Mouse (Mus musculus): ENCODE measurements around the gene Dand5. TPM values are rescaled to one million over a fixed set of nuclear protein-coding genes. Genes with fewer than 3 reads are reported as not detected.
A peak's percentile ranks its signal among the peaks of the same experiment; 100 is the strongest.

The Dand5 gene
- total and polyA plus RNA-seq, 3 experiments, result 7.6 to 12.3 (median 11.2) TPM

- WGBS, result under 1% methylated on average over 55 of the region's 55 CpGs
- no peaks in the 10 kb centered on the region; the same call in 1 of the 2 replicates for H3K79me2 ChIP-seq (replicated peaks; ENCODE audit: control insufficient read depth, insufficient read depth, low read length)
- H3K36me3 ChIP-seq (ENCODE audit: control insufficient read depth, insufficient read depth, low read length), result peaks cover 15% of the 10 kb centered on the region
- H3K27me3 ChIP-seq (ENCODE audit: control insufficient read depth, insufficient read depth, low read length), result no peaks in the 10 kb centered on the region
- peak; percentile 98 to 100 for DNase-seq
- H3K4me3 ChIP-seq, result peak within 1 kb of the TSS; percentile 100
- peak within 1 kb of the TSS; percentile 97 for H3K27ac ChIP-seq
- peak; percentile 45 for TF ChIP-seq CTCF (IDR thresholded peaks at IDR 0.05)
- TF ChIP-seq POLR2A (IDR thresholded peaks at IDR 0.05; ENCODE audit: insufficient read depth, low read depth, low read length), result peak; percentile 95
- TF ChIP-seq EP300 (IDR thresholded peaks at IDR 0.05; ENCODE audit: insufficient read depth, low read depth, low read length), result peak; percentile 62; the same call in 1 of the 2 replicates
- H3K4me1 ChIP-seq (ENCODE audit: control insufficient read depth, insufficient read depth, low read length), result peaks cover 5% of the 10 kb centered on the region
- intact Hi-C loops (cut with DNase I), result loop anchor here (5.0 kb wide), 1 partner anchor 55 kb away; the partner anchor contains the start of gene Klf1
- peak within 1 kb of the TSS; percentile 88 for H3K9ac ChIP-seq (ENCODE audit: low read depth, low read length)
Measured at GRCm38 (mm10) chr8:84846722-84847572, 24.3 kb upstream of the Dand5 start, which contains the start of gene Calr. TSS of gene Calr (minus strand) at chr8:84846934.

- peaks cover 5% of the 10 kb centered on the region for H3K4me1 ChIP-seq (ENCODE audit: control insufficient read depth, insufficient read depth, low read length)
- peaks cover 15% of the 10 kb centered on the region for H3K36me3 ChIP-seq (ENCODE audit: control insufficient read depth, insufficient read depth, low read length)
- H3K4me3 ChIP-seq, result peak overlapping the region; percentile 100
- no peaks in the 10 kb centered on the region; the same call in 1 of the 2 replicates for H3K79me2 ChIP-seq (replicated peaks; ENCODE audit: control insufficient read depth, insufficient read depth, low read length)
- H3K9ac ChIP-seq (ENCODE audit: low read depth, low read length), result peak overlapping the region; percentile 88
- TF ChIP-seq CTCF (IDR thresholded peaks at IDR 0.05) (no peak), POLR2A (IDR thresholded peaks at IDR 0.05; ENCODE audit: insufficient read depth, low read depth, low read length) (no peak), EP300 (IDR thresholded peaks at IDR 0.05; ENCODE audit: insufficient read depth, low read depth, low read length) (no peak)
- WGBS, result 1% methylated on average over 30 of the region's 30 CpGs
- DNase-seq, result peak in 1 of 2 experiments; percentile 24
- no peaks in the 10 kb centered on the region for H3K27me3 ChIP-seq (ENCODE audit: control insufficient read depth, insufficient read depth, low read length)
- peak overlapping the region; percentile 97 for H3K27ac ChIP-seq
- intact Hi-C loops (cut with DNase I), result loop anchor here (5.0 kb wide), 1 partner anchor 56 kb away; the partner anchor contains the start of gene Klf1
Measured at GRCm38 (mm10) chr8:84846094-84846721, 23.6 kb upstream of the Dand5 start.

GRCm38 (mm10) chr8:84845355-84846093 is 22.9 kb upstream of the Dand5 start:
- TF ChIP-seq CTCF (IDR thresholded peaks at IDR 0.05) (peak; percentile 70), EP300 (IDR thresholded peaks at IDR 0.05; ENCODE audit: insufficient read depth, low read depth, low read length) (no peak)
- Histone ChIP-seq H3K27me3 (ENCODE audit: control insufficient read depth, insufficient read depth, low read length) (no peaks in the 10 kb centered on the region), H3K4me1 (ENCODE audit: control insufficient read depth, insufficient read depth, low read length) (peaks cover 5% of the 10 kb centered on the region), H3K36me3 (ENCODE audit: control insufficient read depth, insufficient read depth, low read length) (peaks cover 15% of the 10 kb centered on the region), H3K27ac (peak overlapping the region; percentile 97), H3K9ac (ENCODE audit: low read depth, low read length) (peak overlapping the region; percentile 88), H3K79me2 (replicated peaks; ENCODE audit: control insufficient read depth, insufficient read depth, low read length) (no peaks in the 10 kb centered on the region; the same call in 1 of the 2 replicates), H3K4me3 (peak overlapping the region; percentile 100)
- peak; percentile 44 to 48 for DNase-seq
- 8% methylated on average over 12 of the region's 12 CpGs for WGBS
- intact Hi-C loops (cut with DNase I), result loop anchor here (5.0 kb wide), 1 partner anchor 57 kb away; the partner anchor contains the start of gene Klf1

GRCm38 (mm10) chr8:84844397-84845070 is 21.9 kb upstream of the Dand5 start:
- no peak for DNase-seq
- 64% methylated on average over 9 of the region's 9 CpGs for WGBS
- Histone ChIP-seq H3K9ac (ENCODE audit: low read depth, low read length) (no peak overlapping the region), H3K27ac (peak overlapping the region; percentile 5; the same call in 1 of the 2 replicates), H3K79me2 (replicated peaks; ENCODE audit: control insufficient read depth, insufficient read depth, low read length) (no peaks in the 10 kb centered on the region; the same call in 1 of the 2 replicates), H3K27me3 (ENCODE audit: control insufficient read depth, insufficient read depth, low read length) (no peaks in the 10 kb centered on the region), H3K4me1 (ENCODE audit: control insufficient read depth, insufficient read depth, low read length) (peaks cover 5% of the 10 kb centered on the region), H3K36me3 (ENCODE audit: control insufficient read depth, insufficient read depth, low read length) (peaks cover 16% of the 10 kb centered on the region), H3K4me3 (peak overlapping the region; percentile 100; the same call in 1 of the 2 replicates)
- intact Hi-C loops (cut with DNase I), result loop anchor here (5.0 kb wide), 1 partner anchor 58 kb away; the partner anchor contains the start of gene Klf1
- TF ChIP-seq POLR2A (IDR thresholded peaks at IDR 0.05; ENCODE audit: insufficient read depth, low read depth, low read length) (no peak), CTCF (IDR thresholded peaks at IDR 0.05) (no peak), EP300 (IDR thresholded peaks at IDR 0.05; ENCODE audit: insufficient read depth, low read depth, low read length) (no peak)

- no peaks in the 10 kb centered on the region; the same call in 1 of the 2 replicates for H3K79me2 ChIP-seq (replicated peaks; ENCODE audit: control insufficient read depth, insufficient read depth, low read length)
- TF ChIP-seq CTCF (IDR thresholded peaks at IDR 0.05), result no peak
- TF ChIP-seq EP300 (IDR thresholded peaks at IDR 0.05; ENCODE audit: insufficient read depth, low read depth, low read length), result no peak
- no peak for TF ChIP-seq POLR2A (IDR thresholded peaks at IDR 0.05; ENCODE audit: insufficient read depth, low read depth, low read length)
- no peaks in the 10 kb centered on the region for H3K27me3 ChIP-seq (ENCODE audit: control insufficient read depth, insufficient read depth, low read length)
- no peak overlapping the region for H3K4me3 ChIP-seq
- intact Hi-C loops (cut with DNase I), result no loop called here
- H3K27ac ChIP-seq, result no peak overlapping the region
- peaks cover 5% of the 10 kb centered on the region for H3K4me1 ChIP-seq (ENCODE audit: control insufficient read depth, insufficient read depth, low read length)
- WGBS, result 60% methylated on average over 1 of the region's 1 CpGs
- DNase-seq, result no peak
- no peak overlapping the region for H3K9ac ChIP-seq (ENCODE audit: low read depth, low read length)
- H3K36me3 ChIP-seq (ENCODE audit: control insufficient read depth, insufficient read depth, low read length), result peaks cover 18% of the 10 kb centered on the region
Measured at GRCm38 (mm10) chr8:84841514-84841913, 18.9 kb upstream of the Dand5 start.

All from heart, adult 2 months (tissue).